Mouse (Mus musculus): Measurements from ENCODE around the gene Zfp839.
A peak's percentile ranks its signal among the peaks of the same experiment; 100 is the strongest.
"Not testable (repeated sequence)": the region's sequence is repeated elsewhere in the genome, so short reads cannot be mapped to it uniquely, and the experiment has no call there.

Gene Zfp839

GRCm38 (mm10) chr12:110840348-110841198 lies 9.5 kb upstream of the Zfp839 start, which contains the start of gene Mok:
Gene Mok (minus strand): TSS chr12:110840939.
- peak; percentile 87 for DNase-seq (ENCODE audit: extremely low read depth, insufficient read length, low spot score)

GRCm38 (mm10) chr12:110841731-110842493 lies 8.1 kb upstream of the Zfp839 start:
- peak; percentile 31 for DNase-seq (ENCODE audit: extremely low read depth, insufficient read length, low spot score)

GRCm38 (mm10) chr12:110843194-110844048 lies 6.6 kb upstream of the Zfp839 start:
- peak; percentile 85 for DNase-seq (ENCODE audit: extremely low read depth, insufficient read length, low spot score)

GRCm38 (mm10) chr12:110844227-110845130 lies 5.6 kb upstream of the Zfp839 start:
- no peak for DNase-seq (ENCODE audit: extremely low read depth, insufficient read length, low spot score)

GRCm38 (mm10) chr12:110845131-110845880 lies 4.7 kb upstream of the Zfp839 start:
- DNase-seq (ENCODE audit: extremely low read depth, insufficient read length, low spot score): peak; percentile 90

GRCm38 (mm10) chr12:110846191-110846765 lies 3.8 kb upstream of the Zfp839 start:
- DNase-seq (ENCODE audit: extremely low read depth, insufficient read length, low spot score): no peak

GRCm38 (mm10) chr12:110850929-110851256 lies 840 bp downstream of the Zfp839 start:
- no peak for DNase-seq (ENCODE audit: extremely low read depth, insufficient read length, low spot score)

- no peak for DNase-seq (ENCODE audit: extremely low read depth, insufficient read length, low spot score)
These were observed 1.4 kb downstream of the Zfp839 start for GRCm38 (mm10) chr12:110851414-110851813.

- no peak for DNase-seq (ENCODE audit: extremely low read depth, insufficient read length, low spot score)
These were observed 1.9 kb downstream of the Zfp839 start for GRCm38 (mm10) chr12:110851923-110852322.

- DNase-seq (ENCODE audit: extremely low read depth, insufficient read length, low spot score): no peak
These were observed 5.0 kb downstream of the Zfp839 start for GRCm38 (mm10) chr12:110854786-110855737.

- DNase-seq (ENCODE audit: extremely low read depth, insufficient read length, low spot score): no peak
These were observed 7.1 kb downstream of the Zfp839 start for GRCm38 (mm10) chr12:110857196-110857595.

- not testable (repeated sequence) for DNase-seq (ENCODE audit: extremely low read depth, insufficient read length, low spot score)
These were observed 8.6 kb downstream of the Zfp839 start for GRCm38 (mm10) chr12:110858681-110859080.

GRCm38 (mm10) chr12:110860293-110860692 lies 10.2 kb downstream of the Zfp839 start:
- DNase-seq (ENCODE audit: extremely low read depth, insufficient read length, low spot score): no peak

- no peak for DNase-seq (ENCODE audit: extremely low read depth, insufficient read length, low spot score)
These were observed 11.2 kb downstream of the Zfp839 start for GRCm38 (mm10) chr12:110861256-110861655.

- no peak for DNase-seq (ENCODE audit: extremely low read depth, insufficient read length, low spot score)
These were observed 14.0 kb downstream of the Zfp839 start for GRCm38 (mm10) chr12:110864008-110864407.

- no peak for DNase-seq (ENCODE audit: extremely low read depth, insufficient read length, low spot score)
These were observed 15.5 kb downstream of the Zfp839 start for GRCm38 (mm10) chr12:110865571-110865970.

GRCm38 (mm10) chr12:110865989-110866388 lies 15.9 kb downstream of the Zfp839 start:
- DNase-seq (ENCODE audit: extremely low read depth, insufficient read length, low spot score): no peak

- DNase-seq (ENCODE audit: extremely low read depth, insufficient read length, low spot score): no peak
These were observed 20.1 kb downstream of the Zfp839 start for GRCm38 (mm10) chr12:110870107-110870506.

Data from 3134 (cell line).